In genomic region chr2:163273815-163274214, GRCm38 (mm10) we compare ENCODE assay signal across 16 mouse cellular contexts.
DNase-seq lines count a peak whose midpoint lies in the region; ATAC-seq and TF ChIP-seq lines count a peak whose summit lies in the region.
"Had no signal": no experiment of that assay in that cellular context is flagged by ENCODE, and none has a peak within 500 bp of the region (broad histone marks: within the 10 kb centered on the region; RNA-seq: fewer than 3 reads in every experiment).

No protein-coding gene starts in this region.

- H3K9me3 ChIP-seq in liver, postnatal 0 days (ENCODE audit: low read length), result no peaks in the 10 kb centered on the region
- H3K9me3 ChIP-seq in liver, embryonic 11.5 days (ENCODE audit: control insufficient read depth, low read length), result no peaks in the 10 kb centered on the region
- H3K9me3 ChIP-seq in CH12.LX (replicated peaks; ENCODE audit: low read length) (no peaks in the 10 kb centered on the region), E14TG2a.4 (ENCODE audit: low read length) (no peaks in the 10 kb centered on the region)
- H3K9me3 ChIP-seq: forebrain, embryonic 13.5 days; heart, embryonic 10.5 days; liver, embryonic 15.5 days; midbrain, embryonic 15.5 days had no signal

- H3K9ac ChIP-seq in liver, postnatal 0 days (replicated peaks), result no peak overlapping the region
- no peak overlapping the region for H3K9ac ChIP-seq in liver, embryonic 11.5 days (ENCODE audit: low read depth, low read length)
- H3K9ac ChIP-seq in CH12.LX (ENCODE audit: insufficient read depth, low read depth), result no peak overlapping the region
- H3K9ac ChIP-seq: forebrain, embryonic 13.5 days; liver, embryonic 15.5 days; midbrain, embryonic 15.5 days had no signal

- no peak overlapping the region for H3K4me2 ChIP-seq in liver, postnatal 0 days (ENCODE audit: low read depth, low read length)
- no peak overlapping the region for H3K4me2 ChIP-seq in liver, embryonic 11.5 days
- no peak overlapping the region for H3K4me2 ChIP-seq in CH12.LX (ENCODE audit: insufficient read depth, low read depth, poor library complexity, severe bottlenecking)
- H3K4me2 ChIP-seq: forebrain, embryonic 13.5 days; liver, embryonic 15.5 days; midbrain, embryonic 15.5 days had no signal

- H3K4me1 ChIP-seq in liver, postnatal 0 days (ENCODE audit: insufficient read depth), result no peaks in the 10 kb centered on the region
- no peaks in the 10 kb centered on the region; the same call in none of the 2 replicates for H3K4me1 ChIP-seq in liver, embryonic 11.5 days (replicated peaks; ENCODE audit: control insufficient read depth, insufficient read depth, low read length)
- H3K4me1 ChIP-seq in CH12.LX (ENCODE audit: control insufficient read depth in 1 of 2, insufficient read depth in 2 of 2) (0 out of 4 replicates have a peak, but pooled peaks cover 0 to 2% of the 10 kb centered on the region in 2 experiments), E14TG2a.4 (replicated peaks; ENCODE audit: low read depth, low read length) (peaks cover 8% of the 10 kb centered on the region)
- H3K4me1 ChIP-seq: liver, embryonic 15.5 days had no signal

- in situ Hi-C loops in CH12.LX (cut with MboI; ENCODE audit: low pct_ligation_motif_present, low pct_unique_long_range_greater_than_20kb, low sequenced_read_pairs), result no loop called here

- no peak for TF ChIP-seq EP300 in liver, postnatal 0 days (IDR thresholded peaks at IDR 0.05; ENCODE audit: low read depth)
- TF ChIP-seq EP300 in CH12.LX (IDR thresholded peaks at IDR 0.05; ENCODE audit: low read length), result no peak

- no peak overlapping the region for H3K27ac ChIP-seq in liver, postnatal 0 days (ENCODE audit: low read depth)
- no peak overlapping the region for H3K27ac ChIP-seq in liver, embryonic 11.5 days (ENCODE audit: low read depth, low read length)
- H3K27ac ChIP-seq in CH12.LX (ENCODE audit: insufficient read depth, low read depth), result no peak overlapping the region
- H3K27ac ChIP-seq: forebrain, embryonic 13.5 days; heart, embryonic 10.5 days; liver, embryonic 15.5 days; midbrain, embryonic 15.5 days had no signal

- intact Hi-C loops in heart, postnatal 25 days (cut with DNase I), result no loop called here

- H3K27me3 ChIP-seq in liver, postnatal 0 days (ENCODE audit: insufficient read depth, low read length), result no peaks in the 10 kb centered on the region
- H3K27me3 ChIP-seq in liver, embryonic 11.5 days (replicated peaks; ENCODE audit: control insufficient read depth, insufficient read depth, low read length), result no peaks in the 10 kb centered on the region
- H3K27me3 ChIP-seq in CH12.LX (replicated peaks) (peaks cover 82% of the 10 kb centered on the region), E14TG2a.4 (ENCODE audit: insufficient read depth, low read length) (peaks cover 14% of the 10 kb centered on the region)
- H3K27me3 ChIP-seq: midbrain, embryonic 15.5 days had no signal

- WGBS in liver, postnatal 0 days (ENCODE audit: insufficient replicate concordance), result 69% methylated on average over 8 of the region's 8 CpGs
- WGBS in liver, embryonic 11.5 days, result 68% methylated on average over 8 of the region's 8 CpGs

- H3K4me3 ChIP-seq in liver, postnatal 0 days (ENCODE audit: low read depth, low read length), result no peak overlapping the region
- H3K4me3 ChIP-seq in liver, embryonic 11.5 days (ENCODE audit: low read depth, low read length), result no peak overlapping the region
- H3K4me3 ChIP-seq in CH12.LX (replicated peaks in 1 of 3; ENCODE audit: low read depth in 2 of 3, low read length in 2 of 3, poor library complexity in 1 of 3) (no peak overlapping the region), E14TG2a.4 (replicated peaks; ENCODE audit: low read length) (no peak overlapping the region)
- H3K4me3 ChIP-seq: forebrain, embryonic 13.5 days; heart, embryonic 10.5 days; liver, embryonic 15.5 days; midbrain, embryonic 15.5 days had no signal

- TF ChIP-seq CTCF in liver, postnatal 0 days (IDR thresholded peaks at IDR 0.05; ENCODE audit: low read depth), result peak; percentile 45
- TF ChIP-seq CTCF in CH12.LX (conservative IDR thresholded peaks at IDR 0.05 in 1 of 2, IDR thresholded peaks at IDR 0.05 in 1 of 2; ENCODE audit: low read depth in 2 of 2, low read length in 2 of 2) (peak in 1 of 2 experiments; percentile 43; a peak in 3 of 4 replicates), E14TG2a.4 (conservative IDR thresholded peaks at IDR 0.05; ENCODE audit: low read length) (peak; percentile 50)

- no peak for TF ChIP-seq POLR2A in CH12.LX (IDR thresholded peaks at IDR 0.05; ENCODE audit: low read depth, low read length)

- no peaks in the 10 kb centered on the region for H3K36me3 ChIP-seq in liver, postnatal 0 days (replicated peaks; ENCODE audit: insufficient read depth, low read length)
- no peaks in the 10 kb centered on the region for H3K36me3 ChIP-seq in liver, embryonic 11.5 days (ENCODE audit: control insufficient read depth, insufficient read depth, low read length)
- H3K36me3 ChIP-seq in CH12.LX (replicated peaks in 1 of 2; ENCODE audit: control insufficient read depth in 1 of 2, insufficient read depth in 1 of 2, low read length in 1 of 2) (no peaks in the 10 kb centered on the region), E14TG2a.4 (ENCODE audit: insufficient read depth, low read length) (no peaks in the 10 kb centered on the region)
- H3K36me3 ChIP-seq: heart, embryonic 10.5 days; liver, embryonic 15.5 days; midbrain, embryonic 15.5 days had no signal

- no peak for ATAC-seq in liver, postnatal 0 days
- ATAC-seq in liver, embryonic 11.5 days (replicated peaks; ENCODE audit: low FRiP score), result no peak
- ATAC-seq: forebrain, embryonic 13.5 days; inflammation-experienced regulatory T-cells, adult 6 months; midbrain, embryonic 15.5 days had no signal

- dilution Hi-C loops in CH12.LX (cut with MboI; ENCODE audit: extremely low pct_ligation_motif_present, extremely low pct_unique_long_range_greater_than_20kb, low sequenced_read_pairs), result no loop called here

- H3K79me2 ChIP-seq in CH12.LX (replicated peaks; ENCODE audit: control insufficient read depth, extremely low read depth, insufficient read depth, poor library complexity, severe bottlenecking), result no peaks in the 10 kb centered on the region

- peak; percentile 28 for DNase-seq in heart, postnatal 4 days
- no peak for DNase-seq in heart, postnatal 25 days (ENCODE audit: low spot score)
- no peak for DNase-seq in liver, postnatal 0 days
- no peak for DNase-seq in liver, embryonic 11.5 days (ENCODE audit: low spot score)
- no peak for DNase-seq in CH12.LX (ENCODE audit: extremely low read depth)
- no peak for DNase-seq in cerebellum, postnatal 4 days (ENCODE audit: low spot score in 2 of 2)
- DNase-seq: cerebellum, adult 9-11 months; kidney, postnatal 25 days; right cerebral cortex, postnatal 25 days; thymus, adult 18-20 months had no signal

- TF ChIP-seq RAD21 in CH12.LX (IDR thresholded peaks at IDR 0.05; ENCODE audit: low read depth, low read length), result no peak; the same call in 1 of the 2 replicates

TF ChIP-seq in CH12.LX, 34 proteins besides CTCF, POLR2A, EP300 and RAD21:
- TF ChIP-seq IRF4 (IDR thresholded peaks at IDR 0.05; ENCODE audit: low read depth, low read length), result no peak
- TF ChIP-seq MAFK (IDR thresholded peaks at IDR 0.05; ENCODE audit: insufficient replicate concordance, low read length), result no peak
- TF ChIP-seq ZC3H11A (IDR thresholded peaks at IDR 0.05; ENCODE audit: low read depth, low read length), result no peak
- peak; percentile 39; the same call in 1 of the 2 replicates for TF ChIP-seq SMC3 (IDR thresholded peaks at IDR 0.05; ENCODE audit: low read depth, low read length)
- TF ChIP-seq USF2 (conservative IDR thresholded peaks at IDR 0.05; ENCODE audit: low read depth, low read length), result no peak
TF ChIP-seq in CH12.LX: peak in this region for 1.
